Mouse (Mus musculus): ENCODE measurements around the gene Mrps24. TPM values are rescaled to one million over a fixed set of nuclear protein-coding genes. Genes with fewer than 3 reads are reported as not detected.

Gene Mrps24
- polyA plus RNA-seq, 1 experiment from 2014 or later: 177 TPM

DNA sequence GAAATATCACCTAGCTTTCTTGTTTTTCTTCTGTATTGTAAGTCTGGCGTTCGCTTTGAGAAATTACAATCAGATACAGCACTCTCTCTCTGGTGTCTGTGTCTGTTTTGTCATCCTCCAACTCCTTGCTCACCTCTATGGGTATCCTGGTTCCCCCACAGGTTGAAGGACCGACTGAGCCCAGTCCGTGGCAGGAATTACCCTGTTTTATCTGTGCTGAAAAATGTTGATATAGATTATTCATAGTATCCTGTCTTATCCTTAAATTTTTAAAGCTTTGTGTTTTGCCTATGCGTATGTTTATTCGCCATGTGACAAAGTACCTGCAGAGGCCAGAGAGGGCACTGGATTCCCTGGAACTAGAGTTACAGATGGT is 12.5 kb downstream of the Mrps24 start:
- 88% methylated on average over 6 of the region's 6 CpGs for WGBS
- peaks cover 15% of the 10 kb centered on the region for H3K4me1 ChIP-seq (replicated peaks)
- H3K9me3 ChIP-seq: no peaks in the 10 kb centered on the region
- peaks cover 25% of the 10 kb centered on the region for H3K36me3 ChIP-seq
- ATAC-seq: no peak
- H3K9ac ChIP-seq (replicated peaks): no peak overlapping the region
- H3K4me3 ChIP-seq (replicated peaks): no peak overlapping the region
- H3K27ac ChIP-seq: no peak overlapping the region
- H3K27me3 ChIP-seq: no peaks in the 10 kb centered on the region
- H3K4me2 ChIP-seq (replicated peaks): no peak overlapping the region

GRCm38 (mm10) chr11:5702271-5702956 is 13.1 kb downstream of the Mrps24 start:
- 79% methylated on average over 5 of the region's 5 CpGs for WGBS
- peaks cover 25% of the 10 kb centered on the region for H3K36me3 ChIP-seq
- H3K27me3 ChIP-seq: no peaks in the 10 kb centered on the region
- no peak overlapping the region for H3K4me3 ChIP-seq (replicated peaks)
- no peak overlapping the region for H3K9ac ChIP-seq (replicated peaks)
- H3K4me1 ChIP-seq (replicated peaks): peaks cover 15% of the 10 kb centered on the region
- H3K27ac ChIP-seq: no peak overlapping the region
- no peak for ATAC-seq
- H3K9me3 ChIP-seq: no peaks in the 10 kb centered on the region
- no peak overlapping the region for H3K4me2 ChIP-seq (replicated peaks)

- H3K4me2 ChIP-seq (replicated peaks): no peak overlapping the region
- ATAC-seq: no peak
- 100% methylated on average over 1 of the region's 1 CpGs for WGBS
- H3K27me3 ChIP-seq: no peaks in the 10 kb centered on the region
- peaks cover 25% of the 10 kb centered on the region for H3K36me3 ChIP-seq
- no peak overlapping the region for H3K9ac ChIP-seq (replicated peaks)
- no peaks in the 10 kb centered on the region for H3K9me3 ChIP-seq
- peaks cover 13% of the 10 kb centered on the region for H3K4me1 ChIP-seq (replicated peaks)
- H3K4me3 ChIP-seq (replicated peaks): no peak overlapping the region
- H3K27ac ChIP-seq: no peak overlapping the region
Measured at GRCm38 (mm10) chr11:5701821-5702220, 13.7 kb downstream of the Mrps24 start.

- Histone ChIP-seq H3K4me1 (replicated peaks) (peaks cover 8% of the 10 kb centered on the region), H3K9ac (replicated peaks) (no peak overlapping the region), H3K36me3 (peaks cover 25% of the 10 kb centered on the region), H3K27me3 (no peaks in the 10 kb centered on the region), H3K4me3 (replicated peaks) (no peak overlapping the region), H3K27ac (no peak overlapping the region), H3K4me2 (replicated peaks) (no peak overlapping the region), H3K9me3 (no peaks in the 10 kb centered on the region)
- ATAC-seq: no peak
- 76% methylated on average over 2 of the region's 2 CpGs for WGBS
Measured at GRCm38 (mm10) chr11:5701300-5701699, 14.2 kb downstream of the Mrps24 start.

GRCm38 (mm10) chr11:5700808-5701207 is 14.7 kb downstream of the Mrps24 start:
- no peaks in the 10 kb centered on the region for H3K9me3 ChIP-seq
- H3K4me2 ChIP-seq (replicated peaks): no peak overlapping the region
- ATAC-seq: no peak
- H3K27ac ChIP-seq: no peak overlapping the region
- 89% methylated on average over 7 of the region's 7 CpGs for WGBS
- H3K27me3 ChIP-seq: no peaks in the 10 kb centered on the region
- peaks cover 3% of the 10 kb centered on the region for H3K4me1 ChIP-seq (replicated peaks)
- H3K9ac ChIP-seq (replicated peaks): no peak overlapping the region
- peaks cover 25% of the 10 kb centered on the region for H3K36me3 ChIP-seq
- H3K4me3 ChIP-seq (replicated peaks): no peak overlapping the region

GRCm38 (mm10) chr11:5691775-5692174 is 23.7 kb downstream of the Mrps24 start:
- no peak overlapping the region for H3K27ac ChIP-seq
- ATAC-seq: no peak
- no peak overlapping the region for H3K4me2 ChIP-seq (replicated peaks)
- H3K27me3 ChIP-seq: no peaks in the 10 kb centered on the region
- no peak overlapping the region for H3K4me3 ChIP-seq (replicated peaks)
- H3K4me1 ChIP-seq (replicated peaks): no peaks in the 10 kb centered on the region
- H3K9me3 ChIP-seq: peaks cover 7% of the 10 kb centered on the region
- no peak overlapping the region for H3K9ac ChIP-seq (replicated peaks)
- H3K36me3 ChIP-seq: no peaks in the 10 kb centered on the region
- 41% methylated on average over 7 of the region's 7 CpGs for WGBS

GRCm38 (mm10) chr11:5684283-5684682 is 31.2 kb downstream of the Mrps24 start:
- ATAC-seq: no peak
- Histone ChIP-seq H3K27ac (no peak overlapping the region), H3K4me2 (replicated peaks) (no peak overlapping the region), H3K9me3 (no peaks in the 10 kb centered on the region), H3K4me1 (replicated peaks) (no peaks in the 10 kb centered on the region), H3K4me3 (replicated peaks) (no peak overlapping the region), H3K27me3 (no peaks in the 10 kb centered on the region), H3K36me3 (no peaks in the 10 kb centered on the region), H3K9ac (replicated peaks) (no peak overlapping the region)
- 38% methylated on average over 7 of the region's 7 CpGs for WGBS

- ATAC-seq: no peak
- Histone ChIP-seq H3K4me3 (replicated peaks) (no peak overlapping the region), H3K27me3 (no peaks in the 10 kb centered on the region), H3K4me1 (replicated peaks) (no peaks in the 10 kb centered on the region), H3K36me3 (no peaks in the 10 kb centered on the region), H3K9me3 (no peaks in the 10 kb centered on the region), H3K9ac (replicated peaks) (no peak overlapping the region), H3K4me2 (replicated peaks) (no peak overlapping the region), H3K27ac (no peak overlapping the region)
- 77% methylated on average over 6 of the region's 6 CpGs for WGBS
Measured at GRCm38 (mm10) chr11:5682541-5682940, 32.9 kb downstream of the Mrps24 start.

Other genes with a start within 250 kb of the Mrps24 start
- 106 and 118 TPM in 2 replicates for gene Xbp1, start 195.0 kb downstream of the Mrps24 start, polyA plus RNA-seq (2015; fragmentation: Nextera tagmentation; extraction: Ambion mirVana)
- 13.3 and 15.3 TPM in 2 replicates for gene Ccdc117, start 173.5 kb downstream of the Mrps24 start, polyA plus RNA-seq (2015; fragmentation: Nextera tagmentation; extraction: Ambion mirVana)
- not detected in 2 replicates for gene Ankrd36, start 146.0 kb downstream of the Mrps24 start, polyA plus RNA-seq (2015; fragmentation: Nextera tagmentation; extraction: Ambion mirVana)
- 24.9 and 26.5 TPM in 2 replicates for gene Urgcp, start 46.7 kb upstream of the Mrps24 start, polyA plus RNA-seq (2015; fragmentation: Nextera tagmentation; extraction: Ambion mirVana)
- 151 and 155 TPM in 2 replicates for gene Dbnl, start 72.8 kb upstream of the Mrps24 start, polyA plus RNA-seq (2015; fragmentation: Nextera tagmentation; extraction: Ambion mirVana)
- gene Pgam2, start 88.1 kb upstream of the Mrps24 start, polyA plus RNA-seq (2015; fragmentation: Nextera tagmentation; extraction: Ambion mirVana): 2.3 and 2.6 TPM in 2 replicates
- gene Polm, start 122.3 kb upstream of the Mrps24 start, polyA plus RNA-seq (2015; fragmentation: Nextera tagmentation; extraction: Ambion mirVana): 6.5 and 8.2 TPM in 2 replicates
- gene Aebp1, start 146.3 kb upstream of the Mrps24 start, polyA plus RNA-seq (2015; fragmentation: Nextera tagmentation; extraction: Ambion mirVana): 9.4 and 10.6 TPM in 2 replicates
- 55.4 and 63.0 TPM in 2 replicates for gene Pold2, start 162.6 kb upstream of the Mrps24 start, polyA plus RNA-seq (2015; fragmentation: Nextera tagmentation; extraction: Ambion mirVana)
- 0.39 and 0.50 TPM in 2 replicates for gene Myl7, start 183.1 kb upstream of the Mrps24 start, polyA plus RNA-seq (2015; fragmentation: Nextera tagmentation; extraction: Ambion mirVana)
- 6.1 and 6.8 TPM in 2 replicates for gene Gck, start 234.4 kb upstream of the Mrps24 start, polyA plus RNA-seq (2015; fragmentation: Nextera tagmentation; extraction: Ambion mirVana)
- gene Ykt6, start 240.0 kb upstream of the Mrps24 start, polyA plus RNA-seq (2015; fragmentation: Nextera tagmentation; extraction: Ambion mirVana): 78.8 and 84.0 TPM in 2 replicates